11 mouse cellular contexts compared by ENCODE assay signal in genomic region chr16:85415415-85415814, GRCm38 (mm10).
A peak's percentile ranks its signal among the peaks of the same experiment; 100 is the strongest.
DNase-seq lines count a peak whose midpoint lies in the region; TF ChIP-seq lines count a peak whose summit lies in the region.
"Had no signal": no experiment of that assay in that cellular context is flagged by ENCODE, and none has a peak within 500 bp of the region (broad histone marks: within the 10 kb centered on the region; RNA-seq: fewer than 3 reads in every experiment).

No protein-coding gene starts in this region.

- H3K4me1 ChIP-seq in kidney, adult 2 months (ENCODE audit: control insufficient read depth, insufficient read depth, low read length): no peaks in the 10 kb centered on the region

- H3K36me3 ChIP-seq in kidney, adult 2 months (ENCODE audit: control insufficient read depth, insufficient read depth, low read length): no peaks in the 10 kb centered on the region
- H3K36me3 ChIP-seq: G1E had no signal

- H3K4me3 ChIP-seq in kidney, adult 2 months (ENCODE audit: insufficient read depth, low read depth, low read length): no peak overlapping the region

- DNase-seq in kidney, adult 2 months: peak; percentile 36
- DNase-seq in kidney, adult 18-20 months: no peak
- DNase-seq in ES-CJ7 (ENCODE audit: low read depth, low spot score): peak; percentile 19
- peak; percentile 86 for DNase-seq in adrenal gland, postnatal 10 days
- DNase-seq in gastrocnemius, postnatal 14 days: peak; percentile 32
- no peak for DNase-seq in B cell, adult 2 months
- DNase-seq in left cerebral cortex, adult 11 months (ENCODE audit: low spot score): no peak
- DNase-seq in frontal cortex, postnatal 10 days (ENCODE audit: low spot score in 2 of 2): no peak
- DNase-seq: lung, postnatal 36 days; right cerebral cortex, postnatal 25 days had no signal

- H3K27ac ChIP-seq in kidney, adult 2 months (ENCODE audit: insufficient read depth, low read depth, low read length): no peak overlapping the region

- no peaks in the 10 kb centered on the region for H3K27me3 ChIP-seq in kidney, adult 2 months (replicated peaks; ENCODE audit: control insufficient read depth, insufficient read depth, low read length)

- intact Hi-C loops in gastrocnemius, postnatal 14 days (cut with DNase I; ENCODE audit: low total_unique reads): no loop called here

- 91% methylated on average over 3 of the region's 3 CpGs for WGBS in kidney, adult 2 months

- TF ChIP-seq POLR2A in kidney, adult 2 months (IDR thresholded peaks at IDR 0.05; ENCODE audit: low read depth, low read length): no peak

- TF ChIP-seq CTCF in kidney, adult 2 months (conservative IDR thresholded peaks at IDR 0.05; ENCODE audit: insufficient read depth, insufficient read length, low read depth, low read length): no peak

Comparison
In these comparisons a context has a peak if more than half of its experiments do, and no peak if none do; other contexts are left out.
1. DNase-seq: peak in kidney, adult 2 months (single experiment), ES-CJ7 (single experiment), adrenal gland, postnatal 10 days (single experiment) and gastrocnemius, postnatal 14 days (single experiment); none in kidney, adult 18-20 months (single experiment), B cell, adult 2 months (0 of 2), left cerebral cortex, adult 11 months (single experiment) and frontal cortex, postnatal 10 days (0 of 2).